Mouse (Mus musculus): ENCODE data around the gene Ppil3. TPM values are rescaled to one million over a fixed set of nuclear protein-coding genes. Genes with fewer than 3 reads are reported as not detected.

Ppil3 gene
- 32.9 and 34.2 TPM in 2 replicates for polyA plus RNA-seq (2016; fragmentation: Nextera tagmentation; extraction: Ambion mirVana)

GRCm38 (mm10) chr1:58445143-58445722, at the start of gene Ppil3, which contains the start of gene Nif3l1:
Ppil3 (minus strand) TSS chr1:58445486.
Nif3l1 (plus strand) TSS chr1:58445151.
- Histone ChIP-seq H3K9ac (peak within 1 kb of the TSS; percentile 85), H3K4me1 (replicated peaks) (peaks cover 25% of the 10 kb centered on the region), H3K27ac (ENCODE audit: poor library complexity, severe bottlenecking) (peak within 1 kb of the TSS; percentile 90), H3K9me3 (replicated peaks) (no peaks in the 10 kb centered on the region), H3K27me3 (replicated peaks) (no peaks in the 10 kb centered on the region), H3K4me2 (peak within 1 kb of the TSS; percentile 81), H3K4me3 (peak within 1 kb of the TSS; percentile 64), H3K36me3 (peaks cover 40% of the 10 kb centered on the region)
- under 1% methylated on average over 33 of the region's 33 CpGs for WGBS
- ATAC-seq (ENCODE audit: insufficient number of reproducible peaks, low FRiP score), result peak; percentile 89

DNA sequence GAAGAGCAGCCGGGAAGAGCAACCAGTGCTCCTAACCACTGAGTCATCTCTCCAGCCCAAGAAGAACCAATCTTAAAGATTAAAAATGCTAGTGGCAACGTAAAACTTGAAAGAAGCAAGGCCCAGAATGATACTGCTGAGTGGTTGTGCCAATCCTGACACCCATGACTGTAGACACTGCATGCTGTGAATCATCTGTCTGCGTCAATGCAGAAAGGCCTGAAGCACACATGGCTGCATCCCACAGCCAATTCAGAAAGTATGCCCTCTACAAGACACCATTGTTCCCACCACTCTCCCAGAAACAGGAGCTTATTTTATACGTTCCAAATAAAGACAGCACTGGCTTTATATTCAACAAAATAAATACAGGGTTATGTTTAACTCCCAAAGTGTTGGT, 37.4 kb upstream of the Ppil3 start:
- Histone ChIP-seq H3K4me1 (replicated peaks) (no peaks in the 10 kb centered on the region), H3K4me3 (no peak overlapping the region), H3K4me2 (no peak overlapping the region), H3K27ac (ENCODE audit: poor library complexity, severe bottlenecking) (no peak overlapping the region), H3K9me3 (replicated peaks) (no peaks in the 10 kb centered on the region), H3K36me3 (peaks cover 67% of the 10 kb centered on the region), H3K27me3 (replicated peaks) (no peaks in the 10 kb centered on the region), H3K9ac (no peak overlapping the region)
- 94% methylated on average over 4 of the region's 4 CpGs for WGBS
- no peak for ATAC-seq (ENCODE audit: insufficient number of reproducible peaks, low FRiP score)

DNA sequence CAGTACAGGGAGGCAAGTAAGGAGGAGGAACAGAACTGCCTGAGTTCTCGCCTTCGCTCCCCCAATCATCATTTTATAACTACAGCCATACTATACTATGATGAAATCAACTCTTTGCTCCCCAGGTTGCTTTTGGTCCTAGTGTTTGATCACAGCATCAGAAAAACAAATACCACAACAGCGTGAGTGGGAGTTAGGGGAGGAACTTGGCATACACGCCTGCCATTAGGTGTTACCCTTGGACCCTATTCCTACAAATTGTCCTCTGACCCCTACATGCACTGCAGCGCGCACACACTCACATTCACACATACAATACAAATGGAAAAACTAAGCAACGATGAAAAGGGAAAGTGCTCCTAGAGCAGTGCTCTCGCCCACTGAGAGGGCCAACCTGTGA, 30.4 kb upstream of the Ppil3 start:
- ATAC-seq (ENCODE audit: insufficient number of reproducible peaks, low FRiP score), result no peak
- H3K4me1 ChIP-seq (replicated peaks), result no peaks in the 10 kb centered on the region
- H3K36me3 ChIP-seq, result peaks cover 75% of the 10 kb centered on the region

DNA sequence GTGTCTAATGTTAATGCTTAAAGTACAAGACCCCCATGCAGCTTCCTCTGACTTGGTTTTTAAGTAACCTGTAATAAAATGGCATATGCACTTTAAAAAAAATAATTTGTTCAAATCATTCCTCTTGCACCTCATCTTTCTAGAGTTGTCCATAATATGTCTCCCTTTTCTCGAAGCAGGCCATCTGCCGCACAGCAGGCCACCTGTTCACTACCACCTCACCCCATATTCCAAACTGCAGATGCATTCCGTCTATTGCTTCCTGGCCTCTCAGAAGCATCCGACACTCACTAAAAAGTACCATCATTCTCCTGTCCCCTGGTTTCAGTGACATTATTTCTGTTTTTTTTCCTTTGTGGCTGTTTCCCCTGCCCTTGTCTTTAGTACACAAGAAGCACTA, 20.3 kb upstream of the Ppil3 start:
- no peak for ATAC-seq (ENCODE audit: insufficient number of reproducible peaks, low FRiP score)
- Histone ChIP-seq H3K4me1 (replicated peaks) (no peaks in the 10 kb centered on the region), H3K9me3 (replicated peaks) (no peaks in the 10 kb centered on the region), H3K36me3 (peaks cover 89% of the 10 kb centered on the region), H3K27me3 (replicated peaks) (no peaks in the 10 kb centered on the region), H3K4me3 (no peak overlapping the region), H3K27ac (ENCODE audit: poor library complexity, severe bottlenecking) (no peak overlapping the region), H3K4me2 (no peak overlapping the region), H3K9ac (no peak overlapping the region)
- 94% methylated on average over 4 of the region's 4 CpGs for WGBS

More for the DNA sequence above, 30.4 kb upstream of the Ppil3 start:
- WGBS, result 91% methylated on average over 8 of the region's 8 CpGs
- no peak overlapping the region for H3K9ac ChIP-seq
- no peak overlapping the region for H3K27ac ChIP-seq (ENCODE audit: poor library complexity, severe bottlenecking)
- H3K9me3 ChIP-seq (replicated peaks), result no peaks in the 10 kb centered on the region
- H3K27me3 ChIP-seq (replicated peaks), result no peaks in the 10 kb centered on the region
- H3K4me3 ChIP-seq, result no peak overlapping the region
- no peak overlapping the region for H3K4me2 ChIP-seq

DNA sequence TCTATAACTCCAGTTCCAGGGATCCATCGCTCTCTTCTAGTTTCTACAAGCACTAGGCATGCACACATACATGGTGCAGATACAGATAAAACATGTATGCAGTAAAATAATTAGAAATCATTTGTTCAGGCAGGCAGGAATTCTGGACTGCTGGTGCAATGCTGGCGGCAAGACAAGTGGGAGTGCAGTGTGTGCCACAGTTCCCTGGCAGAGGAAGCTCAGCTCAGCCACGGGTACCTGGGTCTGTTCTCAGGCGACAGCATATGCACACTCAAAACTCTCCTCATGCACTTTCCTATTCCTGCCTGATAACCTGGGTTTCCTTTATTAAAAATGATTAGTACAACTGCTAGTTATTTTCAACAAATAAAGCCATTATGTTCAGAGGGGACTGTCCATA, 19.8 kb upstream of the Ppil3 start:
- 94% methylated on average over 4 of the region's 4 CpGs for WGBS
- Histone ChIP-seq H3K36me3 (peaks cover 88% of the 10 kb centered on the region), H3K4me1 (replicated peaks) (no peaks in the 10 kb centered on the region)

GRCm38 (mm10) chr1:58463935-58464334, 18.6 kb upstream of the Ppil3 start:
- WGBS, result 92% methylated on average over 2 of the region's 2 CpGs
- Histone ChIP-seq H3K27me3 (replicated peaks) (no peaks in the 10 kb centered on the region), H3K36me3 (peaks cover 84% of the 10 kb centered on the region), H3K27ac (ENCODE audit: poor library complexity, severe bottlenecking) (no peak overlapping the region), H3K4me1 (replicated peaks) (0 out of 2 replicates have a peak, but pooled peaks cover under 1% of the 10 kb centered on the region), H3K9me3 (replicated peaks) (no peaks in the 10 kb centered on the region), H3K4me3 (no peak overlapping the region), H3K9ac (no peak overlapping the region), H3K4me2 (no peak overlapping the region)
- no peak for ATAC-seq (ENCODE audit: insufficient number of reproducible peaks, low FRiP score)

More for the DNA sequence above, 19.8 kb upstream of the Ppil3 start:
- Histone ChIP-seq H3K27me3 (replicated peaks) (no peaks in the 10 kb centered on the region), H3K4me2 (no peak overlapping the region), H3K27ac (ENCODE audit: poor library complexity, severe bottlenecking) (no peak overlapping the region), H3K9me3 (replicated peaks) (no peaks in the 10 kb centered on the region), H3K4me3 (no peak overlapping the region), H3K9ac (no peak overlapping the region)
- no peak for ATAC-seq (ENCODE audit: insufficient number of reproducible peaks, low FRiP score)

- H3K27ac ChIP-seq (ENCODE audit: poor library complexity, severe bottlenecking), result no peak overlapping the region
- no peak overlapping the region for H3K4me3 ChIP-seq
- no peak for ATAC-seq (ENCODE audit: insufficient number of reproducible peaks, low FRiP score)
- 95% methylated on average over 3 of the region's 3 CpGs for WGBS
- no peak overlapping the region for H3K4me2 ChIP-seq
- H3K9ac ChIP-seq, result no peak overlapping the region
- H3K9me3 ChIP-seq (replicated peaks), result no peaks in the 10 kb centered on the region
- no peaks in the 10 kb centered on the region for H3K27me3 ChIP-seq (replicated peaks)
- H3K4me1 ChIP-seq (replicated peaks), result 0 out of 2 replicates have a peak, but pooled peaks cover 7% of the 10 kb centered on the region
- H3K36me3 ChIP-seq, result peaks cover 88% of the 10 kb centered on the region
Observed at GRCm38 (mm10) chr1:58460566-58460965, 15.3 kb upstream of the Ppil3 start.

- ATAC-seq (ENCODE audit: insufficient number of reproducible peaks, low FRiP score), result no peak
- Histone ChIP-seq H3K4me2 (no peak overlapping the region), H3K27me3 (replicated peaks) (no peaks in the 10 kb centered on the region), H3K36me3 (peaks cover 89% of the 10 kb centered on the region), H3K9me3 (replicated peaks) (no peaks in the 10 kb centered on the region), H3K9ac (no peak overlapping the region), H3K4me1 (replicated peaks) (0 out of 2 replicates have a peak, but pooled peaks cover 7% of the 10 kb centered on the region), H3K4me3 (no peak overlapping the region), H3K27ac (ENCODE audit: poor library complexity, severe bottlenecking) (peak overlapping the region; percentile 51; the same call in 1 of the 2 replicates)
- 58% methylated on average over 2 of the region's 2 CpGs for WGBS
Observed at GRCm38 (mm10) chr1:58458867-58459266, 13.6 kb upstream of the Ppil3 start.

DNA sequence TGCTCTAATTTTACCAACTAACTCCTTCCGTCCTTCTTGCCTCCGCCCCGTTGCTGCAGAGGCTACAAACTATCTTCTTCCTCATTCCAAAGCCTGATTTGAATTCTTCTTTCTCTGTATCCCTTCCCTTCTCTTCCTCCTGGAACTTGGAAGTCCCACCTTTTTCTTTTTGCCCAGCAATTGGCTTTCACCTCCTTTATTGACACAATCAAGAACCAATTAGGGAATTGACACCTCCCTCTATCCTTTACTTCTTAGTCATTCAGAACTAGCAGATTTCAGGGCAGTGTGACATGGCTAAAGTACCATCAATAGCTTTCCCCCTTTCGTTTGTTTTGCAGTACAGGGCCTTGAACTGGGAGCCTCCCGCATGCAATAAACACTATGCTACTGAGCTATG, 12.9 kb upstream of the Ppil3 start:
- WGBS, result 84% methylated on average over 5 of the region's 5 CpGs
- H3K36me3 ChIP-seq, result peaks cover 89% of the 10 kb centered on the region
- 0 out of 2 replicates have a peak, but pooled peaks cover 7% of the 10 kb centered on the region for H3K4me1 ChIP-seq (replicated peaks)
- no peak overlapping the region for H3K9ac ChIP-seq
- H3K27ac ChIP-seq (ENCODE audit: poor library complexity, severe bottlenecking), result 0 out of 2 replicates have a peak overlapping the region, but pooled peaks have one; percentile 51
- ATAC-seq (ENCODE audit: insufficient number of reproducible peaks, low FRiP score), result no peak
- H3K4me2 ChIP-seq, result no peak overlapping the region
- no peaks in the 10 kb centered on the region for H3K9me3 ChIP-seq (replicated peaks)
- no peak overlapping the region for H3K4me3 ChIP-seq
- H3K27me3 ChIP-seq (replicated peaks), result no peaks in the 10 kb centered on the region

- no peak overlapping the region for H3K4me2 ChIP-seq
- no peak for ATAC-seq (ENCODE audit: insufficient number of reproducible peaks, low FRiP score)
- H3K4me3 ChIP-seq, result no peak overlapping the region
- H3K9me3 ChIP-seq (replicated peaks), result no peaks in the 10 kb centered on the region
- H3K36me3 ChIP-seq, result peaks cover 85% of the 10 kb centered on the region
- WGBS, result 85% methylated on average over 6 of the region's 6 CpGs
- H3K4me1 ChIP-seq (replicated peaks), result 0 out of 2 replicates have a peak, but pooled peaks cover 7% of the 10 kb centered on the region
- no peak overlapping the region for H3K27ac ChIP-seq (ENCODE audit: poor library complexity, severe bottlenecking)
- no peak overlapping the region for H3K9ac ChIP-seq
- H3K27me3 ChIP-seq (replicated peaks), result no peaks in the 10 kb centered on the region
Observed at GRCm38 (mm10) chr1:58454316-58454715, 9.0 kb upstream of the Ppil3 start.

GRCm38 (mm10) chr1:58448396-58448795, 3.1 kb upstream of the Ppil3 start:
- H3K27ac ChIP-seq (ENCODE audit: poor library complexity, severe bottlenecking), result no peak overlapping the region
- no peak for ATAC-seq (ENCODE audit: insufficient number of reproducible peaks, low FRiP score)
- H3K4me2 ChIP-seq, result no peak overlapping the region
- no peak overlapping the region for H3K4me3 ChIP-seq
- H3K4me1 ChIP-seq (replicated peaks), result peaks cover 25% of the 10 kb centered on the region
- no peaks in the 10 kb centered on the region for H3K27me3 ChIP-seq (replicated peaks)
- H3K9ac ChIP-seq, result no peak overlapping the region
- WGBS, result 84% methylated on average over 7 of the region's 7 CpGs
- no peaks in the 10 kb centered on the region for H3K9me3 ChIP-seq (replicated peaks)
- peaks cover 49% of the 10 kb centered on the region for H3K36me3 ChIP-seq

DNA sequence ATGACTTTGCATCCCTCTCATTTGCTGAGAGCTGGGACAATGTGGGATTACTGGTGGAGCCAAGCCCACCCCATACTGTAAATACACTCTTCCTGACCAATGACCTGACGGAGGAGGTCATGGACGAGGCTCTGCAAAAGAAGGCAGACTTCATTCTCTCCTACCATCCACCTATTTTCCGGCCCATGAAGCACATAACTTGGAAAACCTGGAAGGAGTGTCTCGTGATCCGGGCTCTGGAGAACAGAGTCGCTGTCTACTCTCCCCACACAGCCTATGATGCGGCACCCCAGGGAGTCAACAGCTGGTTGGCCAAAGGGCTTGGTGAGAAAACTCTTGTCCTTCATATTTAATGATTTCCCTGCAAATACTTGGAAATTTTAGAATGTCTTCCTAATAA, 2.5 kb upstream of the Ppil3 start:
- no peaks in the 10 kb centered on the region for H3K27me3 ChIP-seq (replicated peaks)
- H3K4me1 ChIP-seq (replicated peaks), result peaks cover 25% of the 10 kb centered on the region
- no peak overlapping the region for H3K9ac ChIP-seq
- H3K4me2 ChIP-seq, result no peak overlapping the region
- ATAC-seq (ENCODE audit: insufficient number of reproducible peaks, low FRiP score), result no peak
- no peaks in the 10 kb centered on the region for H3K9me3 ChIP-seq (replicated peaks)
- no peak overlapping the region for H3K4me3 ChIP-seq
- H3K36me3 ChIP-seq, result peaks cover 43% of the 10 kb centered on the region
- H3K27ac ChIP-seq (ENCODE audit: poor library complexity, severe bottlenecking), result no peak overlapping the region
- 94% methylated on average over 7 of the region's 7 CpGs for WGBS

All from heart, embryonic 12.5 days (tissue).